Mouse (Mus musculus) neural tube, embryonic 10.5 days (tissue): ENCODE data around the gene Ssx9.
"Not testable (repeated sequence)": the region's sequence is repeated elsewhere in the genome, so short reads cannot be mapped to it uniquely, and the experiment has no call there.

Experiments used
- DNase-seq: peaks from one replicate; pipeline ENCODE4 v3.0.0-alpha.2; 2017; ENCODE audit warnings: low spot score; ENCODE audit errors: extremely low spot score

The Ssx9 gene

DNA sequence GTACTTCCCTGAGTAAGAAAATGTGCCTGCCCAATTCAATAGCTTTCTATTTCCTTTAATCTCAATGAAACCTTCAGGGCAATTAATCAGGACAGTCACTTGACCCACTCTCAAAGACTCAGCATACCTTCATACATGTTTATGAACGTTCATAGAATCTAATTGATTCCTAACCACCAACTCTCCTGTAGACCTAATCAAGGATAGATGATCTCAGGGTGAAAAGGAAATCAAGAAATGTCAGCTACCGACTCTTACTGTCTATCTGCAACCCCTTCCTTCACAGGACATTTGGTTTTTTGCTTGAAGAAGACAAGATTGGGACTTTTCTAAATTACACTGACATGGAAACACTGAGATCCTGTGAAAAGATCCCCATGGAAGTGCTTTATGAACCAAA lies at the start of gene Ssx9:
Gene Ssx9, plus strand, starts transcription at position 301 of the 400 bp plus-strand sequence.
- not testable (repeated sequence) for DNase-seq

DNA sequence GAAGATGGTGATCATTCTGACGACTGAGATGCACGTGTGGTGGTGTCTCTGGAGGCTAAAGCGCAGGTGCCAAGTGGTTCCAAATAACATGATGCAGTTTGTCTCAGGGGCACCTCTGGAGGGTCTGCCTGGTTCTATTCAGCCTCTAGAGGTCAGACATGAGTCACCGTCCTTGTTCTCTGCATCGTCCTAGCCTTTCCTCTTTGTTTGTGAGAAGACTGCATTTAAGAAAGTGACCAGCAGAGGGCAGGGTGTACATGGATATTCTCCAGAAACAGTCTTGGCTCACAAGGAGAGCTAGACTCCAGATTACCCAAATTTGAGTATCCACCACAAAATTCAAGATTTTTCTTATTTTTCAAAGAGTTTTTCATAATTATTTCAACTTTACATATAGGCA lies 15.3 kb upstream of the Ssx9 start:
- DNase-seq: no peak

GRCm38 (mm10) chrX:8803391-8803790 lies 55.2 kb downstream of the Ssx9 start, which contains the start of gene Ssxb5:
Ssxb5 (plus strand) TSS chrX:8803691.
- DNase-seq: not testable (repeated sequence)
